Mouse (Mus musculus) adrenal gland, adult 18-20 months (tissue): Measurements from ENCODE around the gene Tmem145. TPM values are rescaled to one million over a fixed set of nuclear protein-coding genes. Genes with fewer than 3 reads are reported as not detected.

Source experiments
- DNase-seq, 2 experiments: peaks; one replicate each; pipeline ENCODE4 v3.0.0; 2021 to 2022; ENCODE audit warnings: low spot score in 2 of 2
- total RNA-seq, 2 experiments: library from RNA; stranded (reverse); gene quantifications; 1 replicate in 1 of 2; 2 replicates in 1 of 2; pipeline ENCODE4 v1.2.3; 2021

Gene Tmem145
- total RNA-seq, 2 experiments from 2014 or later: 2.5 to 2.9 TPM

DNA sequence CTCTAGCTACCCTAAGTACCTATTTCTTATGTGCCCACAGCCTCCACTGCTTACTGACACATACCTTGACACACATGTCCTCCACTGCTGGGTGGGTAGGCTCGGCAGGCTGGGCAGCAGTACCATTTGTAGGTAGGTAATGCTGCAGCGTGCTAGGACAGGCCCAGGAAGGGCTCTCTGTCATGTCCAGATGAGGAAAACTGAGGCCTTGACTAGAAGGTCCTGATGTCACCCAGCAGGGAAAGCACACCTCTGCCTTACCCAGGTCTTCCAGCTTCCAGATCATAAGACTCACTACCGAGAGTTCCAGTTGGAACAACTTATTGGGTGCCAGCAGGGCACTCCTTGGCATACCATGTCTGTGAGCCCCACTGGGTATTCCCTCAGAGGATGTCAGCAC lies 30.9 kb upstream of the Tmem145 start:
- DNase-seq: peak in 1 of 2 experiments; percentile 1

DNA sequence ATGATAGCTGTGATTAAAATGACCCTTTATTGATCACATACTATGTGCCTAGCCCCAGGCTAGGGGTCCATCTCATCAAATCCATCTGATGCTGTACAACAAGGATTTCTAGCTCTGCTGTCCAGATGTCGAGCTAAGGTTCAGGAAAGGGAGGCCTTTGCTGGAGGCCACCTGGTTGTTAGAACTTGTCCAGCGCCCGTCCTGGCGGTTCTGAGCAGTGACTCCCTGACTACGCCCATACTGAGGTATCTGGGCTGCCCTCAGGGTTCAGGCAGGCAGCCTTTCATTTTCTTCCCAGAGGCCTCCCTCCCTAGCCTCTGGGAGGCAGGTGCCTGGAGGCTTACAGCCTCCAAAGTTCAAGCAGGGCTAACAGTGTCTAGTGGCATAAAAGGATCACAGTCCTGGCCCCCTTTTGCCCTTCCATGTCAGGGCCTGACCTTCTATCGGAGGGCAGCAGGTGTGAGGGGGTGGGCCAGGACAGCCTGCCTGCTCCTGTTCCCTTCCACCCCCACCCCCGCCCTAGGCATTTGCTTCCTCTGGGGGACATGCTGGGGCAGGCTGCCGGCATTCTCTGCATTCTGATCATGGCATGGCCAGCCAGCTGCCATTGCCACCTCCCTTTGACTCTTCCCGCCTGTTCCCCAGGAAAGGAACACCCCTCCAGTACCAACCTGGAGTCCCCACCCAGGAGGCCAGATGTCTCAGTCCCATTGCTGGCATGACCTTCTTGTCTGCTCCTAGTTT lies 30.2 kb upstream of the Tmem145 start:
- peak in 1 of 2 experiments; percentile 2 for DNase-seq

DNA sequence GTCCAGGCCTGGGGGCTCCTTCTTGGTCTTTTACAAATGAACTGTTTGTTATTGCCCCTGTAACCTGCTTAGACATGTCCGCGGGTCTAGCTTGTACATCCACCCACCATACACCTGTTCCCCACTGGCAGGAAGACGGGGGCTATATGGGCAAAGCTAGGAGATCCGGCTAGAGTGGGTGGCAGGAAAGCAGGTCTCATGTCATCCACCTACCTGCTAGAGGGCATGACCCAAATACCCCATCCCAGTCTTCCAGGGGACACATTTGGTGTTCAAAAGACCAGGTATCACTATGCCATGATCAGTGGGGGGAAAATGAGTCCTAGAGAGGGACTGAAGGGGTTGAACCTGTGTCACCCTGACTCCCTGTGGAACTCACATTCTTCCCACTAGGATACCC lies 28.5 kb upstream of the Tmem145 start:
- DNase-seq: no peak

DNA sequence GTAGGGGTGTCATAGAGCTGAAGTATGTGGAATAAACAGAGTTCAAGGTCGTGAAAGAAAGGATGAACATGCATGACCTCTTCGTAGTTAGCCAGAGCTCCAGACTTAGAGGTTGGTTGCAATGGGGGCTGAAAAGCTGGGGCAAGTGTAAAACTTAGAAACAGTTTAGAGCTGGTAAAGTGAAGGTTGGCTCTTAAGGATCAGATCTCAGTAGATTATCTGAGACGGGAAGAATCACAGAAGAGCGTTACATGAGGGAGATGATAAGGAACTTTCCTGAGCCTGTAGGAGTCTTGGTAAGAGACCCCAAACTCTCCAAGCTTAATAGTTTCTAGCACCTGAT lies 27.9 kb upstream of the Tmem145 start:
- DNase-seq: peak in 1 of 2 experiments; percentile 2

DNA sequence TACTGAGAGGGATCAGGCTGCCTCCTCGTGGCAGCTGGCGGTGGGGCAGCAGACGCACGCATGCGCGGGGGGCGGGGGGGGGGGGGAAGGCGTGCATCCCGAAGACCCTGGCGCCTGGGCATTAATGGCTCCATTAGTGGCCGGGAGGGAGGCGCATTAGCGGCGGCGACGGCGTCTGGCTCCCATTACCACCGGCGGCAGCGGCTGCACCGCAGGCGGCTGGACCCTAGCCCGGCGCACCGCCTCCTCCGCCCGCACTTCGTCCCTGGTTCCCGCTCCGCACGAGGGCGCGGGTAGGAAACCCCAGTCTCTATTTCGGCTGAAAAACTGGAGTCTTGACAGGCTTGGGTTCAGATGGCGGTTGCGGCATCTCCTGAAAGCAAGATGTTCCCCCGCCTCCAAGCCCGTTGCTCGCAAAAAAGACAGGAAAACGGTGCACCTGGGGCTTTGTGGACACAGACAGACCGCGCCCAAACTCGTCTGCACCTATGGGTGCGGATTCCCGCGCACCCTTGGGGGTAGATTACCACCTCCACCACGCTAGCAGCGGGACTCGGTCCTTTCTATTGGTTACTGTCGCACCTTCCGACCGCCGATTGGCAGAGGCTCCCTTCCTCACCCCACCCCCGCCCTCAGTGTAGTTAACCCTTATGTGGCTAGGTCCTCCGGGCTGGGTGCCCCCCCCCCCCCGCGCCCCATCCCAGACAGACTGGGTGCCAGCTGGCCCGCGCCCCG lies 27.4 kb upstream of the Tmem145 start:
- peak; percentile 65 to 66 for DNase-seq

DNA sequence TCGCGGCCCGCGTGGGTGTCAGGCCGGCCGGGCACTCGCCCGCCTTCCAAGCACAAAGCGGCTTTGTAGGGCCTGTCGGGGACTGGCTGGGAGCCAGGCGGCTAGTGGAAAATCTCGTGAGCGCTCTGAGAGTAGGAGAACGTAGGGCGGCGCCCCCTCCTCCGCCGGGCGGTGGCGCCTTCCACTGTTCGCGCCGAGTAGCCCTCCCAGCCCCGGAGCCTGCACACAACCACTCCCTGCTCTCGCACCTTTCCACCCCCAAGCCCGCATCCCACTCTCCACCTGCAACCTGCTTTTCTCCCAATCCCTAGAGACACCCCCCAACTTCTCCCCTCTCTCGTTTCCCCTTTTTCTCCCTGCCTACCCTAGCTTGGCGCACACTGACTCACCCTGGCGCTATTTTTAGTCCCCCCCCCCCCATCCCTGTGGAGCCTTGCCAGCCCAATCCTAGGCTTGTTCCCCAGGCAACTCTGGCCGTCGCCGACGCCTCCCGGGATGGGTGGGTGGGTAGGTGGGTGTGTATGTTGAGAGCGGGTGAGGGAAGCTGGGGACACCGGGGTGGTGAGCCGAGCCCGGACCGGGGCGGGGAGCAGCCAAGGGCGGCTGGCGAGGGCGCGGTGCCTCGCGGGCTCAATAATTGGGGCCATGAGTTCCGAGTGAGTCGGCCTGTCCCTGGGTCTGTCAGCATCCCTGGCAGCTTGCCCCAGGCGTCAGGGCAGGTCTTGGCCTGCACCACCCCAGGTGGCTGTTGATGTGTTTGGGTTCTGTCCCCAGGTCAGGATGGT lies 26.6 kb upstream of the Tmem145 start:
- DNase-seq: peak; percentile 85 to 87

DNA sequence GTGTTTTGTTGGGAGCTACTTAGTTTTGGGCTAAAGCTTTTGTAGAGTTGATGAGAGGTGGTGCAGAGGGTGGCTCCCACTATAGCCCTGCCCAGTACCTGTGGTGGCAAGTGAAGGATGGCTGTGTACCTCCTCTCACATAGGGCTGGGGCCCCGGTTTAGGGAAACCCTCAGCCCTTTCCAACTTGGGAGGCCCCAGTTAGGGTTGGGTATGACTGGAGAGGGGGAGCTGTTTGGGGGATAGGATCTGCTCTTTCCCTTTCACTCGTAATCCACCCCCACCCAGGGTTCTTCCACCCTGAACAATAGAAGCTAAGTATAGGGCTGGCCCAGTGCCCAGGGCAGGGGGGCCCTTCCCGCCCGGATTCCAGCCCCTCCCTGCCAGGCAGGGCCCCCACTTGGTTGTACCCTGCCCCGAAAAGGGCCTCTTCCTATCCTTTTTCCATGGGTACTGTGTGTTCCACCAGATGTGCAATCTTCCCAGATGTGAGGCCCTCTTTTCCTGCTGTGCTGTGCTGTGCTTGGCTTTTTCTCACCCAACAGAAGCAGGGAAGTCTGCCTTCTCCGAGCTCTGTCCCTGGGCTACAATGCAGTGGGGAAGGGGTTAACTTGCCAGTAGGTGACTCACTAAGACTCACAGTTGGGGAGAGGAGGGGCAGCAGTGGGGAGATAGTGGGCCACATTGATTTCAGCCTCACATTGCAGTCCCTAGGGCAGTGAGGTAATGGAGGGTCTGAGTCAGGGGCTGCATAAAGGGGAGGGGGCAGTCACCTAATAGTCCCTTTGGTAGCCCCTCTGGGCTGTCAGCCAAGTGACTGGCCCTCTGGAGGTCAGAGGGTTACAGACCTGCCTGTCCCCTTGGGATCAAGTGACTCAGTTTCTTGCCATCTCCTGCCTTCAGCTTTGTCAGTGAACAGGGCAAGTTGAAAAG lies 25.8 kb upstream of the Tmem145 start:
- DNase-seq: peak; percentile 60

DNA sequence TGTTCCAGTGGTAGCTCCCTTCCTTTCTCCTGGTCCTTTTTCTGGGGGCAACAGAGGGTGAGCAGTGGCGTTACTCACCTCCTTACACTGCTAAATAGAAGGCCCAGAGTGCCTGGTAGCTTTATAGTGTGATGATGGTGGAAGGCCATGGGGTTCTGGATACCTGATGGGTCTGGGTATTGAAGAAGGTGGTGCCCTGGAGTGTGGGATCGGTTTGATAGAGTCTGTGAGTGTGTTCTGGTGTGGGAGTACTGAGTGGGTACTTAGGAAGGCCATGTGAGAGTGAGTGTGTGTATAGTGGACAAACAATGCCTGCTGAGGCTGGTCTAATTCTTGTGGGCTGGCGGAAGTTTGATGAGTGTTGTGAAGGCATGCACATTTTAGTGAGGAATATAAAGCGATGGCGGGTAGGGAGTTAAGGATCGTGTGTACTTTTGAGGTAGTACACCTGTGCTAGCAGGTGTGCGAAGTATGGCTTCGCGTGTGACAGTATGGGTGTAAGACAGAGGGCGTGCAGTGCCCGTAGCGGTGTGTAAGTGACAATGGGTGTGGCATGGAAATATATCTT lies 24.7 kb upstream of the Tmem145 start:
- DNase-seq: peak in 1 of 2 experiments; percentile 7

DNA sequence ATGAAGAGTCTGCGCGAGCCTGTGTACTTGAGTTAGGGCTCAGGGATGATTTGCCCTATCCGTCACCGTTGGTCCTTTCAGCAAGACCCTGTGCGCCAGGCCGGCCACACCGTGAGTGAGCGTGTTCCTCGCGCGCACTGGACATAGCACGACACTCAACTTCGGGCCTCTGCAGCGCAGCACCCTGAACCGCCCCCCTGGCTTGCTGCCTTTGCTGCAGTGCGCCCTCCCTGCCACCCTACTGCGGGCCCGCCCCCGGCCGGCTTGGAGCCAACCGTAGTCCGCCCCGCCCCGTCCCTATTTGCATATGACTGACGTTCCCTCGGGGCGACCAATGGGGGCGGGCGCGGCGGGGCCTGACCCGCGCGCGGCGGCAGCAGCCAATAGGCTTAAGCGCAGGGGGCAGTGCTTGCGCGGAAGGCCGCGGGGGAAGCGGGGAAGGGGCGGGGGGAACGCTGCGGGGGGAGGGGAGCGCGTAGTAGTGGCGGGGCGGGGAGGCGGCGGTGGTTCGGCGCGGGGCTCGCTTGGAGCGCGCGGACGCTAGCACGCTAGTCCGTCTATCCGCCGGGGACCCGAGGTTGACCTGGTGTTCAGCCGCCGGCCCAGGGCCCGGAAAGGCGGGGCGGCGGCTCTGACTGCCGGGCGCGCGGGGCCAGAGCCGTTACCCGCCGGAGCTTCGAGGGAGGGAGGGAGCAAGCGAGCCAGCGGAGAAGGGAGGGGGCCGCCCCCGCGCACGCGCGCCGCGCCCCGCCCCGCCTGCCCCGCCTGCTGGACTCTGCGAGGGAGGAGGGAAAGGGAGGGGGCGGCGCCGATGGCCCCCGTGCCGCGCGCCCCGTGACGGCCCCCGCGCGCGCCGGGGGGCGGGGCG lies 23.9 kb upstream of the Tmem145 start:
- DNase-seq: peak; percentile 96 to 97

DNA sequence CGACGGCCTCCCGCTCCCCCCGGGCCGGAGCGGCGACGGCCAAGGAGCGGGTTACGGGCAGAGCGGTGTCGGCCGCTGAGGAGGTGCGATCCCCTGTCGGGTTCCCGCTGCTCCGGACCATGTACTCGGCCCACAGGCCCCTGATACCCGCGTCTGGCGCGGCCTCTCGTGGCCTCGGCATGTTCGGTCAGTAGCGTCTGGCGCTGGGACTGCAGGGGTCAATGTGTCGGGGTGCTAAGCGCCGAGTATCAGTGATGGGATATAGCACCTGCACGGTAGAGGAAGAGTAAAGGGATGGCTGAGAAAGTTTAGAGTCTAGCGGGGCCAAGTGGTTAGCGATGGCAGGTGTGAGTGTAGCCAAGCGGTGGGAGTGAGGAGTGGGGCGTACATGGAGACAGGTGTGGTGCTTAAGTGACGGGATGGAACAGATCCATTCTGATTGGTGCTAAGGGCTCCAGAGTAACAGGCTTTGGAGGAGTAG lies 23.1 kb upstream of the Tmem145 start:
- peak; percentile 56 to 61 for DNase-seq

DNA sequence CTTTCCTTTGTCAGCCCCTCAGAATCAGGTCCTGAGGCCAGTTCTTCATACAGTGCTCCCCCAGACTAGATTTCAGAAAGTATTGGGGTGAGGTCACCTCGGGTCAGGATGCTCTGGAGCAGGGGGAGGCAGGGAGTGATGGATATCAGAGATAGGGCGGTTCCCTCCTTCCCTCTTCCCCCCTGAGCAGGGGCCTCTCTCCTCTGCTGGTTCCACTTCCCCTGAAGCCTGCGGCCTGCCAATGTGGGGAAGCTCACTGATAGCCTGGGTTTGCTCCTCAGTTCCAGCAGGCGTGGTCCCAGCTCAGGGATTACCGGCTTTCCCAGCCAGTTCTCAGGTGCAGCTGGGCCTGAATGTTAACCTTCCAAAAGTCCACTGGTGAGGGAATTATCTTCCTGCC lies 22.3 kb upstream of the Tmem145 start:
- DNase-seq: no peak

DNA sequence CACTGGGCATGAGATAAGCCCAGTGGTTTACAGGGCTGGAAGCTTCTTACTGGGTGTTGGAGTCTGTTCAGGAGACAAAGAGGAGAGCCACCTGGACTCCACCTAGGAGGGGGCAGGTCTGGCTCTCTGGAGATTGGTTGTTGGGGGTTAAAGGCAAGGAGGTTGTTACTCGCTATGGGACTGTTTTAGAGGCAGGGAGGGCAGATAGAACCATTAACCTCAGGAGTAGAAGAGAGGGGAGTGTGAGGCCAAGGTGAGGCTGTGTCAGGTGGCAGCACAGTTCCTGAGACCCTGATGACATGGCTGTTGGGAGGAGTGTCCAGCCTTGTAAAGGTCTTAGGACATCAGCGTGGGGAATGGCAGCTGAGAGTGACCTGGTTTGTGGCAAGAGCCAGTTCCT lies 21.7 kb upstream of the Tmem145 start:
- DNase-seq: no peak

DNA sequence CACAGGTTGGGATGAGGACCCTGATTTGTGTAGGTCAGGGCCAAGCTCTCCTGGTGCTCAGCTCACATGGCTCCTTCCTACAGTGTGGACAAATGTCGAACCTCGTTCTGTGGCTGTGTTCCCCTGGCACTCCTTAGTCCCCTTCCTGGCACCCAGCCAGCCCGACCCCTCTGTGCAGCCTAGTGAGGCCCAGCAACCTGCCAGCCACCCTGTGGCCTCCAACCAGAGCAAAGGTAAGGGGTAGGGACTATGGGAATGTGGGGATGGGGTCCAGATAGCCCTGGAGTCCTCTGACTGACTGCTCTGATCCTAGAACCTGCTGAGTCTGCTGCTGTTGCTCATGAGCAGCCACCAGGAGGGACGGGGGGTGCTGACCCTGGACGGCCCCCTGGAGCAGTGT lies 21.1 kb upstream of the Tmem145 start:
- DNase-seq: peak in 1 of 2 experiments; percentile 38

DNA sequence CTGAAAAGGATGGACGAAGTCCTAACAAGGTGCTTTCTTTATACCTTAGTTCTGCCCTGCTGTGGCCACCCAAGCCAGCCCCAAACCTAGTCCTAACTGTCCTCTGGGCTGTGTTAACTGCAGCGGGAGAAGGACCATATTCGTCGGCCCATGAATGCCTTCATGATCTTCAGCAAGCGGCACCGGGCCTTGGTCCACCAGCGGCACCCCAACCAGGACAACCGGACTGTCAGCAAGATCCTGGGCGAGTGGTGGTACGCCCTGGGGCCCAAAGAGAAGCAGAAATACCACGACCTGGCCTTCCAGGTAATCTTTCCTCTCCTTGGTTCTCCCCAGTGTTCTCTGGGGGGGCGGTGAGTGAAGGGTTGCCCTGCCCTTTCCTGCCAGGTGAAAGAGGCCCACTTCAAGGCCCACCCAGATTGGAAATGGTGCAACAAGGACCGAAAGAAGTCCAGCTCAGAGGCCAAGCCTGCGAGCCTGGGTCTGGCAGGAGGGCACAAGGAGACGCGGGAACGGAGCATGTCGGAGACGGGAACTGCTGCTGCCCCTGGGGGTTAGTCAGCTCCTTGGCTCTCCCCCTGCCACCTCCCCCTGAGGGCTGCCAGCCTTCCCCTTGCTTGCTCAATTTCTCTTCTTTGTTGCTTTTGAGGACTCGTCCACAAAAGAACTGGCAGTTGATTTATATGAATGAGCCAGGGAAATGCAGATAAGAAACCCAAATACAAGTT lies 20.2 kb upstream of the Tmem145 start:
- DNase-seq: peak in 1 of 2 experiments; percentile 23

DNA sequence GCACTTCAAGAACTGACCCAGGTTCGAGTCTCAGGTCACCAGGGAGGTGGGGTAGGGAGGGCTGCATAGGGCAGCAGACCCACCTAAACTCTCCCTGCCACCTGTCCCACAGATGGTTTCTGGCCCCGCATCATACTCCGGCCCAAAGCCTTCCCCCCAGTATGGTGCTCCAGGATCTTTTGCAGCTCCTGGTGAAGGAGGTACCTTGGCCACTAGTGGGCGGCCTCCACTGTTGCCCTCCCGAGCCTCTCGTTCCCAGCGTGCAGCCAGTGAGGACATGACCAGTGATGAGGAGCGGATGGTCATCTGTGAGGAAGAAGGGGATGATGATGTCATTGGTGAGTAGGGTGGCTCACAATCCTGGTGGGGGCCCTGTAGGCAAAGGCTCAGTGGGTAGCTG lies 18.9 kb upstream of the Tmem145 start:
- DNase-seq: no peak

DNA sequence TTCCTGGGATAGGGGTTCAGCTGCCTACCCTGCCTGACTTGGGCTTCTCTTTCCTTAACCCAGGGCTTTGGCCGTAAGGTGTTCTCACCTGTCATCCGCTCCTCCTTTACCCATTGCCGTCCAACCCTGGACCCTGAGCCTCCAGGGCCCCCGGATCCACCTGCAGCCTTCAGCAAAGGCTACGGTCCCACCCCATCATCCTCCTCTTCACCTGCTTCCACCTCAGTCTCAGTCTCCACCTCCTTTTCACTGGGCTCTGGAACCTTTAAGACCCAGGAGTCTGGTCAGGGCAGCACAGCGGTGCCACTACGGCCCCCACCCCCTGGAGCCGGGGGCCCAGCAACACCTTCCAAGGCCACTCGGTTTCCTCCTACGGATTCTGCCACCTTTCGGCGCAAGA lies 17.9 kb upstream of the Tmem145 start:
- DNase-seq: no peak

DNA sequence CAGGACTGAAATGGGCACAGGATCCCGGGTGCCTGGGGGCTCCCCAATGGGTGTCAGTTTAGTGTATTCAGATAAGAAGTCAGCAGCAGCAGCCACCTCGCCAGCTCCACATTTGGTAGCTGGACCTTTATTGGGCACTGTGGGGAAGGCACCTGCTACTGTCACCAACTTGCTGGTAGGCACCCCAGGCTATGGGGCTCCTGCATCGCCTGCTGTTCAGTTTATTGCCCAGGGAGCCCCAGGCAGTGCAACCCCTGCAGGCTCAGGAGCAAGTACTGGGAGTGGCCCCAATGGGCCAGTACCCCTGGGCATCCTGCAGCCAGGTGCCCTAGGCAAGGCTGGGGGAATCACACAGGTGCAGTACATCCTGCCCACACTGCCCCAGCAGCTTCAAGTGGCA lies 17.2 kb upstream of the Tmem145 start:
- DNase-seq: no peak

DNA sequence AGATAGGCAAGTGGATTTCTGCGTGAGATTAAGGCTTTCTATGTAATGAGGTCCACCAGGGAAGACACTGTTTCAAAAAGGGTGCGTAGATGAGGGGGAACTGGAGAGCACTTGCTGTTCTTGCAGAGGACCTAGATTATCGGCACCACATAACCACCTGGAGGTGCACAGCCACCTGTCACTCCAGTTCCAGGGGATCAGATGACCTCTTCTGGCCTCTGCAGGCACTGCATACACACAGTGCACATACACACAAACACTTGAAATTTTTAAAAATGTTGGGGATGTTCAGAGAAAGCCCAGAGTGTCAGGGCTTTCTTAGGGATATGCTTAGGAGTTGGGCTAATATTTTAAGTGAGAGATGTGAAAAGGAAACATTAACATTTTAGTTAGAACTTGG lies 16.0 kb upstream of the Tmem145 start:
- DNase-seq: no peak

DNA sequence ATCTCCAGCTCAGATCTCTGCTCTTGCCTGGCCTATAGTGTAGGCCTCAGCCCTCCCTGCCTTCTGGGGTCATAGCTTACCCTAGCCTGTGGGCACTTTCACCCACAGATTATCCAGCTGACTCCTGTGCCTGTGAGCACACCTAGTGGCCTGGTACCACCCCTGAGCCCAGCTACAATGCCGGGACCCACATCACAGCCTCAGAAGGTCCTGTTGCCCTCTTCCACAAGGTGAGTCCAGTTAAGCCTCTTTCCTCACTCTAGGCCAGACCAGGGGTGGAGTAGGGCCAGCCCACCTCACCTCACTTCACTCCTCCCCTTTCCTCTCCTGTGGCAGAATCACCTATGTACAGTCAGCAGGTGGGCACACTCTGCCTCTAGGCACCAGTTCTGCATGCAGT lies 15.4 kb upstream of the Tmem145 start:
- DNase-seq: no peak
